Mouse (Mus musculus) bone marrow, adult 2 months (tissue): ENCODE data around the gene Pgm2.

Experiments
- CTCF ChIP-seq: fragments of 200-500 bp; IDR thresholded peaks from 2 replicates; pipeline ENCODE4 v1.5.1; 2011; ENCODE audit warnings: low read length, control low read depth; ENCODE audit not compliant: control insufficient read depth, insufficient read depth
- POLR2A ChIP-seq: fragments of 200-500 bp; IDR thresholded peaks from 2 replicates; pipeline ENCODE4 v1.6.1; 2011; ENCODE audit warnings: low read depth, mild to moderate bottlenecking, control low read depth, low read length, borderline replicate concordance; ENCODE audit not compliant: control insufficient read depth

- TF ChIP-seq CTCF (no peak), POLR2A (no peak)
Measured at GRCm38 (mm10) chr5:64144315-64144714, 51.6 kb downstream of the Pgm2 start.
